Comparison of ENCODE assay signal across 29 mouse cellular contexts in the genomic region with DNA sequence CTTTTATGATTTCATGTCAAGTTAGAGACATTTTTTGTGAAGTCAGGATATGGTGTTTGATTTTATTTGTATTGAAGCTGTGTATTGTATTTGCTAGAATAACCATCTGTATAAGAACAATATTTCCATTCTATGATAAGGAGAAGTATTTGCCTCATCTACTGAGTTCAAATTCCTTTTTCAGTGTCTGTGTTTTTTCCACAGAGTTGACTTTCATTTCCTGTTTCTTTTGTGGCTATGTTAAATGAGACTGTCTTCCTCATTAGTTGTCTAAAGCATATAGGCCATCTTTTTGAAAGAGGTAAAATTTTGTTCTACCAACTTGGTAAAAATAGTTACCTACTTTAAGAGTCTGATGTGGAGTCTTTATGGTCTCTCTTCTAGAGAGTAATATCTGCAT. TPM values are rescaled to one million over a fixed set of nuclear protein-coding genes. Genes with fewer than 3 reads are reported as not detected.
DNase-seq lines count a peak whose midpoint lies in the region; ATAC-seq and TF ChIP-seq lines count a peak whose summit lies in the region.
"Had no signal": no experiment of that assay in that cellular context is flagged by ENCODE, and none has a peak within 500 bp of the region (broad histone marks: within the 10 kb centered on the region; RNA-seq: fewer than 3 reads in every experiment).

No protein-coding gene starts in this region.

- no peaks in the 10 kb centered on the region for H3K36me3 ChIP-seq in liver, adult 2 months (ENCODE audit: control insufficient read depth, insufficient read depth, low read length)
- H3K36me3 ChIP-seq in liver, postnatal 0 days (replicated peaks; ENCODE audit: insufficient read depth, low read length): no peaks in the 10 kb centered on the region
- H3K36me3 ChIP-seq: embryonic facial prominence, embryonic 10.5 days; embryonic facial prominence, embryonic 12.5 days; forebrain, embryonic 15.5 days; G1E had no signal

- no peak for ATAC-seq in liver, postnatal 0 days
- peak; percentile 80 for ATAC-seq in megakaryocyte, adult 5-6 weeks (ENCODE audit: poor library complexity, severe bottlenecking)
- ATAC-seq: activated CD4-positive, CD25-positive, alpha-beta regulatory T cell, adult 4 months; CD4-positive, CD25-positive, alpha-beta regulatory T cell, adult 4 months; forebrain, embryonic 13.5 days; forebrain, embryonic 15.5 days; forebrain, postnatal 0 days; Patski had no signal

- H3K79me2 ChIP-seq in liver, adult 2 months (ENCODE audit: control insufficient read depth, insufficient read depth, low read length): no peaks in the 10 kb centered on the region

- TF ChIP-seq POLR2A in liver, adult 2 months (IDR thresholded peaks at IDR 0.05; ENCODE audit: extremely low read depth, insufficient read depth, low read length): no peak

- no peaks in the 10 kb centered on the region for H3K9me3 ChIP-seq in liver, postnatal 0 days (ENCODE audit: low read length)
- H3K9me3 ChIP-seq: embryonic facial prominence, embryonic 10.5 days; embryonic facial prominence, embryonic 12.5 days; forebrain, embryonic 13.5 days; forebrain, embryonic 15.5 days; G1E had no signal

- no peak overlapping the region for H3K9ac ChIP-seq in liver, adult 2 months (ENCODE audit: low read depth, low read length)
- no peak overlapping the region for H3K9ac ChIP-seq in liver, postnatal 0 days (replicated peaks)
- H3K9ac ChIP-seq: embryonic facial prominence, embryonic 12.5 days; forebrain, embryonic 13.5 days; forebrain, embryonic 15.5 days; forebrain, postnatal 0 days had no signal

- no peak for TF ChIP-seq CTCF in liver, adult 2 months (IDR thresholded peaks at IDR 0.05; ENCODE audit: low read depth, low read length)
- no peak for TF ChIP-seq CTCF in liver, postnatal 0 days (IDR thresholded peaks at IDR 0.05; ENCODE audit: low read depth)

- DNase-seq in liver, adult 2 months (ENCODE audit: extremely low read depth, low read depth, low spot score): peak; percentile 23
- no peak for DNase-seq in liver, postnatal 0 days
- DNase-seq in cerebellum, postnatal 4 days (ENCODE audit: low spot score in 2 of 2): no peak
- no peak for DNase-seq in left cerebral cortex, adult 8-10 months (ENCODE audit: low spot score in 2 of 2)
- DNase-seq: adrenal gland, adult 8-10 months; adrenal gland, postnatal 14 days; adrenal gland, postnatal 36 days; B cell, adult 2 months; cerebellum, adult 11-12 months; cerebellum, adult 2 months; cerebellum, adult 9-10 months; cerebellum, postnatal 10 days; cerebellum, postnatal 25 days; embryo, embryonic 11 days; forebrain, postnatal 0 days had no signal

- no peak overlapping the region for H3K4me3 ChIP-seq in liver, adult 2 months (ENCODE audit: insufficient read depth, low read depth, low read length)
- no peak overlapping the region for H3K4me3 ChIP-seq in liver, postnatal 0 days (ENCODE audit: low read depth, low read length)
- H3K4me3 ChIP-seq: embryonic facial prominence, embryonic 10.5 days; embryonic facial prominence, embryonic 12.5 days; forebrain, embryonic 13.5 days; forebrain, embryonic 15.5 days had no signal

- H3K27ac ChIP-seq in liver, adult 2 months (replicated peaks; ENCODE audit: insufficient read depth, low read depth, low read length): no peak overlapping the region
- H3K27ac ChIP-seq in liver, postnatal 0 days (ENCODE audit: low read depth): no peak overlapping the region
- H3K27ac ChIP-seq: embryonic facial prominence, embryonic 10.5 days; embryonic facial prominence, embryonic 12.5 days; forebrain, embryonic 13.5 days; forebrain, embryonic 15.5 days had no signal

- H3K4me1 ChIP-seq in liver, adult 2 months (ENCODE audit: control insufficient read depth, insufficient read depth, low read length): no peaks in the 10 kb centered on the region; the same call in 1 of the 2 replicates
- no peaks in the 10 kb centered on the region for H3K4me1 ChIP-seq in liver, postnatal 0 days (ENCODE audit: insufficient read depth)
- H3K4me1 ChIP-seq: embryonic facial prominence, embryonic 10.5 days; embryonic facial prominence, embryonic 12.5 days; forebrain, embryonic 13.5 days; forebrain, embryonic 15.5 days had no signal

- H3K27me3 ChIP-seq in liver, adult 2 months (ENCODE audit: control insufficient read depth, insufficient read depth, low read length): no peaks in the 10 kb centered on the region
- no peaks in the 10 kb centered on the region for H3K27me3 ChIP-seq in liver, postnatal 0 days (ENCODE audit: insufficient read depth, low read length)
- H3K27me3 ChIP-seq: CH12.LX; embryonic facial prominence, embryonic 12.5 days; forebrain, embryonic 13.5 days; forebrain, embryonic 15.5 days; Patski had no signal

- no peak for TF ChIP-seq EP300 in liver, postnatal 0 days (IDR thresholded peaks at IDR 0.05; ENCODE audit: low read depth)

- no peak overlapping the region for H3K4me2 ChIP-seq in liver, postnatal 0 days (ENCODE audit: low read depth, low read length)
- H3K4me2 ChIP-seq: embryonic facial prominence, embryonic 12.5 days; forebrain, embryonic 13.5 days; forebrain, embryonic 15.5 days had no signal

RNA-seq across cellular contexts. Expression of gene Esp1, which starts 10.6 kb away (rescaled TPM):
- not detected in 2 replicates for total RNA-seq in liver, adult 2 months (2014; rRNA removed)
- polyA plus RNA-seq in liver, adult 2 months (2012; rRNA removed): not detected in 2 replicates
- not detected in 2 replicates for polyA plus RNA-seq in liver, postnatal 0 days (2015; fragmentation: Nextera tagmentation; extraction: Ambion mirVana)
- total RNA-seq in megakaryocyte, adult 5-6 weeks (2015): not detected in 2 replicates
- not detected in 2 replicates for total RNA-seq in megakaryocyte, adult 5-6 weeks (2017)
- total RNA-seq in left cerebral cortex, adult 8-10 months (2022): not detected
- total RNA-seq: adrenal gland, adult 18-20 months; adrenal gland, adult 8-10 months; adrenal gland, postnatal 14 days; adrenal gland, postnatal 36 days; CH12.LX; forebrain, postnatal 0 days; G1E had no signal
- polyA plus RNA-seq: activated CD4-positive, CD25-positive, alpha-beta regulatory T cell, adult 4 months; CD4-positive, CD25-positive, alpha-beta regulatory T cell, adult 4 months; cerebellum, adult 2 months; cortical plate, adult 2 months; embryonic facial prominence, embryonic 10.5 days; embryonic facial prominence, embryonic 12.5 days; embryonic facial prominence, embryonic 14.5 days; forebrain, embryonic 11.5 days; forebrain, embryonic 13.5 days; forebrain, embryonic 15.5 days; forebrain, postnatal 0 days; G1E; Patski had no signal
